ENCODE assay signal across 26 mouse cellular contexts in the genomic region with DNA sequence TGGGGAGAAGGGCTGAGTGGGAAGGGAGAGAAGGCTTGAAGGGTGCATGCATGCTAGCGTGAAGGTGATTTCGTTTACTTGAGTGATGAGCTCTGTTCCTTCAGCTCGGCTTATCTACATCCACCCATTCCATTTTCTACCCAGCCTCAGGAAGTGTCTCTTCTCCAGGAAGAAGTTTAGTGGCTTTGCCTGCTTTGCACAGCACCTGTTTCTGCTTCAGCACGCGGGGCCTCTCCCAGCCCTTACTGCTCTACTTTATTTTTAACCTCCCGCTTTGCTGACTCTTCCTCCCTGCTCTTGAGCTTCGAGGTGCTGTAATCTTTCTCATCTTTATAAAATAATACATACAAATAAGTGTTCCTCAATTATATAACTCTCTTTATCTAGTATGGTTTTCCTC.
DNase-seq lines count a peak whose midpoint lies in the region; ATAC-seq lines count a peak whose summit lies in the region.
"Had no signal": no experiment of that assay in that cellular context is flagged by ENCODE, and none has a peak within 500 bp of the region (broad histone marks: within the 10 kb centered on the region; RNA-seq: fewer than 3 reads in every experiment).

No protein-coding gene starts in this region.

- no peak overlapping the region for H3K4me2 ChIP-seq in forebrain, embryonic 14.5 days (ENCODE audit: low read length)
- H3K4me2 ChIP-seq in heart, embryonic 15.5 days = no peak overlapping the region
- H3K4me2 ChIP-seq in heart, embryonic 12.5 days = no peak overlapping the region
- no peak overlapping the region for H3K4me2 ChIP-seq in neural tube, embryonic 14.5 days (ENCODE audit: low read depth, low read length)
- H3K4me2 ChIP-seq in neural tube, embryonic 15.5 days = no peak overlapping the region
- H3K4me2 ChIP-seq: heart, embryonic 13.5 days; kidney, embryonic 15.5 days; limb, embryonic 12.5 days; liver, embryonic 15.5 days; lung, embryonic 14.5 days; midbrain, embryonic 15.5 days; neural tube, embryonic 12.5 days had no signal

- H3K9me3 ChIP-seq in forebrain, embryonic 14.5 days (replicated peaks; ENCODE audit: control insufficient read depth, low read length) = no peaks in the 10 kb centered on the region
- H3K9me3 ChIP-seq in forebrain, embryonic 10.5 days = no peaks in the 10 kb centered on the region
- no peaks in the 10 kb centered on the region for H3K9me3 ChIP-seq in heart, embryonic 15.5 days (replicated peaks)
- no peaks in the 10 kb centered on the region for H3K9me3 ChIP-seq in heart, embryonic 12.5 days (replicated peaks)
- no peaks in the 10 kb centered on the region for H3K9me3 ChIP-seq in neural tube, embryonic 14.5 days (ENCODE audit: control insufficient read depth, low read length)
- no peaks in the 10 kb centered on the region for H3K9me3 ChIP-seq in neural tube, embryonic 15.5 days (replicated peaks)
- H3K9me3 ChIP-seq: heart, embryonic 13.5 days; kidney, embryonic 15.5 days; limb, embryonic 12.5 days; liver, embryonic 15.5 days; midbrain, embryonic 10.5 days; midbrain, embryonic 15.5 days; neural tube, embryonic 12.5 days had no signal

- no peak overlapping the region for H3K4me3 ChIP-seq in forebrain, embryonic 14.5 days (ENCODE audit: low read depth, low read length)
- no peak overlapping the region for H3K4me3 ChIP-seq in forebrain, embryonic 10.5 days
- no peak overlapping the region for H3K4me3 ChIP-seq in heart, embryonic 15.5 days
- no peak overlapping the region for H3K4me3 ChIP-seq in heart, embryonic 12.5 days
- no peak overlapping the region for H3K4me3 ChIP-seq in neural tube, embryonic 14.5 days (ENCODE audit: low read depth, low read length)
- no peak overlapping the region for H3K4me3 ChIP-seq in neural tube, embryonic 15.5 days (replicated peaks)
- H3K4me3 ChIP-seq: heart, adult 2 months; heart, embryonic 13.5 days; kidney, embryonic 15.5 days; limb, embryonic 12.5 days; liver, embryonic 15.5 days; midbrain, embryonic 10.5 days; midbrain, embryonic 15.5 days; neural tube, embryonic 12.5 days had no signal

- H3K36me3 ChIP-seq in forebrain, embryonic 14.5 days (ENCODE audit: control insufficient read depth, insufficient read depth, low read length) = no peaks in the 10 kb centered on the region
- H3K36me3 ChIP-seq in forebrain, embryonic 10.5 days (replicated peaks) = no peaks in the 10 kb centered on the region
- H3K36me3 ChIP-seq in heart, embryonic 15.5 days = no peaks in the 10 kb centered on the region
- no peaks in the 10 kb centered on the region for H3K36me3 ChIP-seq in heart, embryonic 12.5 days
- H3K36me3 ChIP-seq in neural tube, embryonic 14.5 days (ENCODE audit: control insufficient read depth, insufficient read depth, low read length) = no peaks in the 10 kb centered on the region
- H3K36me3 ChIP-seq in neural tube, embryonic 15.5 days = no peaks in the 10 kb centered on the region
- H3K36me3 ChIP-seq: heart, embryonic 13.5 days; kidney, embryonic 15.5 days; limb, embryonic 12.5 days; liver, embryonic 15.5 days; midbrain, embryonic 10.5 days; midbrain, embryonic 15.5 days; neural tube, embryonic 12.5 days had no signal

- no peak overlapping the region for H3K9ac ChIP-seq in forebrain, embryonic 14.5 days (ENCODE audit: low read length)
- no peak overlapping the region for H3K9ac ChIP-seq in heart, embryonic 15.5 days
- H3K9ac ChIP-seq in heart, embryonic 12.5 days = no peak overlapping the region
- H3K9ac ChIP-seq in neural tube, embryonic 14.5 days (replicated peaks; ENCODE audit: low read depth, low read length) = no peak overlapping the region
- H3K9ac ChIP-seq in neural tube, embryonic 15.5 days (replicated peaks) = no peak overlapping the region
- H3K9ac ChIP-seq: heart, embryonic 13.5 days; kidney, embryonic 15.5 days; limb, embryonic 12.5 days; liver, embryonic 15.5 days; lung, embryonic 14.5 days; midbrain, embryonic 15.5 days; neural tube, embryonic 12.5 days had no signal

- no peaks in the 10 kb centered on the region for H3K27me3 ChIP-seq in forebrain, embryonic 14.5 days (replicated peaks; ENCODE audit: control insufficient read depth, insufficient read depth, low read length)
- no peaks in the 10 kb centered on the region for H3K27me3 ChIP-seq in forebrain, embryonic 10.5 days (ENCODE audit: poor library complexity, severe bottlenecking)
- H3K27me3 ChIP-seq in heart, embryonic 15.5 days = no peaks in the 10 kb centered on the region
- no peaks in the 10 kb centered on the region for H3K27me3 ChIP-seq in heart, embryonic 12.5 days (replicated peaks)
- H3K27me3 ChIP-seq in neural tube, embryonic 14.5 days (ENCODE audit: control insufficient read depth, insufficient read depth, low read length) = no peaks in the 10 kb centered on the region
- no peaks in the 10 kb centered on the region for H3K27me3 ChIP-seq in neural tube, embryonic 15.5 days (replicated peaks)
- H3K27me3 ChIP-seq: heart, embryonic 13.5 days; kidney, embryonic 15.5 days; limb, embryonic 12.5 days; liver, embryonic 15.5 days; midbrain, embryonic 15.5 days; neural tube, embryonic 12.5 days had no signal

- no peak for ATAC-seq in forebrain, embryonic 14.5 days
- peak; percentile 14; the same call in 1 of the 2 replicates for ATAC-seq in heart, embryonic 15.5 days (replicated peaks; ENCODE audit: insufficient number of reproducible peaks, insufficient read depth, low FRiP score, low read depth)
- no peak for ATAC-seq in heart, embryonic 12.5 days (ENCODE audit: insufficient number of reproducible peaks, low FRiP score)
- ATAC-seq in neural tube, embryonic 14.5 days (ENCODE audit: low read depth) = no peak
- no peak for ATAC-seq in neural tube, embryonic 15.5 days (ENCODE audit: low FRiP score)
- ATAC-seq: midbrain, embryonic 15.5 days had no signal

- DNase-seq in forebrain, embryonic 14.5 days (ENCODE audit: low spot score) = no peak
- no peak for DNase-seq in forebrain, embryonic 10.5 days (ENCODE audit: extremely low spot score, low spot score)
- DNase-seq in skeletal muscle tissue, adult 2 months (ENCODE audit: low read depth, low spot score) = peak; percentile 15
- DNase-seq in embryo, embryonic 9.5 days (ENCODE audit: extremely low spot score) = no peak
- DNase-seq: adrenal gland, postnatal 14 days; heart, adult 2 months; heart, postnatal 14 days; kidney, adult 18-20 months; kidney, postnatal 25 days; lung, postnatal 14 days; retina, postnatal 1 day; thymus, adult 18-20 months; thymus, postnatal 25 days had no signal

- peak overlapping the region; percentile 15; the same call in 1 of the 2 replicates for H3K27ac ChIP-seq in forebrain, embryonic 14.5 days (ENCODE audit: low read depth, low read length)
- no peak overlapping the region for H3K27ac ChIP-seq in forebrain, embryonic 10.5 days
- no peak overlapping the region for H3K27ac ChIP-seq in heart, embryonic 15.5 days
- H3K27ac ChIP-seq in heart, embryonic 12.5 days (ENCODE audit: poor library complexity, severe bottlenecking) = no peak overlapping the region
- H3K27ac ChIP-seq in neural tube, embryonic 14.5 days (ENCODE audit: low read depth, low read length) = peak overlapping the region; percentile 28; the same call in 1 of the 2 replicates
- no peak overlapping the region for H3K27ac ChIP-seq in neural tube, embryonic 15.5 days (replicated peaks)
- H3K27ac ChIP-seq: heart, adult 2 months; heart, embryonic 13.5 days; kidney, embryonic 15.5 days; limb, embryonic 12.5 days; liver, embryonic 15.5 days; midbrain, embryonic 10.5 days; midbrain, embryonic 15.5 days; neural tube, embryonic 12.5 days; stomach, postnatal 0 days had no signal

- H3K4me1 ChIP-seq in forebrain, embryonic 14.5 days (ENCODE audit: control insufficient read depth, insufficient read depth, low read length) = peaks cover 5% of the 10 kb centered on the region
- H3K4me1 ChIP-seq in forebrain, embryonic 10.5 days = no peaks in the 10 kb centered on the region
- peaks cover 5% of the 10 kb centered on the region for H3K4me1 ChIP-seq in heart, embryonic 15.5 days (replicated peaks)
- H3K4me1 ChIP-seq in heart, embryonic 12.5 days (replicated peaks) = no peaks in the 10 kb centered on the region
- H3K4me1 ChIP-seq in neural tube, embryonic 14.5 days (ENCODE audit: control insufficient read depth, insufficient read depth, low read length) = no peaks in the 10 kb centered on the region
- H3K4me1 ChIP-seq in neural tube, embryonic 15.5 days = no peaks in the 10 kb centered on the region
- H3K4me1 ChIP-seq: kidney, embryonic 15.5 days; liver, embryonic 15.5 days; midbrain, embryonic 10.5 days; neural tube, embryonic 12.5 days had no signal

- 88% methylated on average over 7 of the region's 7 CpGs for WGBS in forebrain, embryonic 14.5 days
- WGBS in forebrain, embryonic 10.5 days = 87% methylated on average over 7 of the region's 7 CpGs
- 54% methylated on average over 7 of the region's 7 CpGs for WGBS in heart, embryonic 15.5 days
- WGBS in heart, embryonic 12.5 days = 66% methylated on average over 7 of the region's 7 CpGs
- 84% methylated on average over 7 of the region's 7 CpGs for WGBS in neural tube, embryonic 14.5 days
- WGBS in neural tube, embryonic 15.5 days = 84% methylated on average over 7 of the region's 7 CpGs

Comparison
In these comparisons a context has a peak if more than half of its experiments do, and no peak if none do; other contexts are left out.
1. H3K27ac ChIP-seq: peak in forebrain, embryonic 14.5 days (single experiment) and neural tube, embryonic 14.5 days (single experiment); none in forebrain, embryonic 10.5 days (single experiment), heart, embryonic 15.5 days (single experiment), heart, embryonic 12.5 days (single experiment) and neural tube, embryonic 15.5 days (single experiment).